Mouse (Mus musculus) right cerebral cortex, adult 18-20 months (tissue): ENCODE measurements around the gene Arsa.

Source experiments
- DNase-seq: peaks from one replicate; pipeline ENCODE4 v3.0.0; 2022; ENCODE audit warnings: mixed read lengths

Arsa gene

GRCm38 (mm10) chr15:89494970-89495369 is 17.7 kb upstream of the Arsa start:
- no peak for DNase-seq

DNA sequence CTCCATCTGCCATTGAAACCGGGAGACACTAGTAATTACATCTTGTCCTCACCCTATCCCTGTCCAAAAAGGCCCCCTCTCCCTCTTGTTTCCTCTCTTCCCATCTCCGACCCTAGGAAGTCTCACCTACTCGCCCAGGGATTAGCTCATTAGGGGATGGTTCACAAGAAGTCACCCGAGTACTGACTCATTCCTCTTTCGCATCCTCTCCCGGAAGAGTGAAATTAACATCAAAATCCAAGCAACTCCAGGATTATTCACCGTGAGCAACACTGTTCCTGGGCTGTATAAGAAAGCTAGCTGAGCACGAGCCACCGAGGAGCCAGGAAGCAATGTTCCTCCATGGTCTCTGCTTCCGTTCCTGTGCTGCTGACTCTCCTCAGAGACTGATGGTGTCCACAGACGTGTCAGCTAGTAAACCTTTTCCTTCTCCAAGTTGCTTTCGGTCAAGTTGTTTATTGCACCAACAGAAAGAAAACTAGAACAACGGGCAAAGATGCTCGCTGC is 11.4 kb upstream of the Arsa start:
- no peak for DNase-seq

DNA sequence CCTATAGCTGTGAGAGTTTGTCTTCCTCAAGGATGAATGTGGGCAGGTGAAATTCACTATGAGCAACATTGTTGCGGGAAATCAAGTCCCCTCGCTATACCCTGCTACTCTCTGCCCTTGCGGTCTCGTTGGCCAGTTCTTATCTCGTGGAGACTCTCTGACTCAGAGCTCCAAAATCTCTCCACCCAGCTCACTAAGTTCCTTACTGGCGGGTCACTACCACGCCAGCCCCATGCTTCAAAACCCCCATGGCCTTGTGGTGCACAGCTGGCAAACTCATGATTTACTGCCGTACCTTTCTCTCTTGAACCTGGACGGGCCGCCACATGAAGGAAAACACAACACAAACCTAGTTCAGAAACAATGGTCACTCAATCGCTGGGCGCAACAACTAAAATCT is 11.0 kb upstream of the Arsa start:
- no peak for DNase-seq

- no peak for DNase-seq
These were observed 3.4 kb upstream of the Arsa start for GRCm38 (mm10) chr15:89480584-89480983.

DNA sequence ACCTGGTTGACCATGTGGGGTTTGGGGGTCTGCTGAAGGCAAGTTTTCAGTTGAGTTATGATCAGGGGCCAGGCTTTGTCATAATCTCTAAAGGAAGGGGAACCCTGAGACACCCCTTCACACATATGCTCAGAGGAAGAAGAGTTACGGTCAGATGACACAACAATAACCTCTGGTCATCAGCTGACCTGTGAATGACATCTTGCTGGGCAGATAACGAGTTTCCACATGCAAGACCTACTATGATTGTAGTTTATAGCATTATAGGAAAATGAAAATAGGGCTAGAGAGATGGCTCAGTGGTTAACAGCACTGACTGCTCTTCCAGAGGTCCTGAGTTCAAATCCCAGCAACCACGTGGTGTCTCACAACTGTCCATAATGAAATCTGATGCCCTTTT is 1.4 kb upstream of the Arsa start:
- no peak for DNase-seq

- DNase-seq, result no peak
These were observed 581 bp upstream of the Arsa start for GRCm38 (mm10) chr15:89477806-89478205.

GRCm38 (mm10) chr15:89476475-89476815 is 780 bp downstream of the Arsa start:
- DNase-seq, result no peak

GRCm38 (mm10) chr15:89475611-89476474 is 1.4 kb downstream of the Arsa start:
- peak; percentile 96 for DNase-seq

- DNase-seq, result no peak
These were observed 2.0 kb downstream of the Arsa start for GRCm38 (mm10) chr15:89475293-89475600.

- DNase-seq, result no peak
These were observed 2.5 kb downstream of the Arsa start for GRCm38 (mm10) chr15:89474596-89475292.

DNA sequence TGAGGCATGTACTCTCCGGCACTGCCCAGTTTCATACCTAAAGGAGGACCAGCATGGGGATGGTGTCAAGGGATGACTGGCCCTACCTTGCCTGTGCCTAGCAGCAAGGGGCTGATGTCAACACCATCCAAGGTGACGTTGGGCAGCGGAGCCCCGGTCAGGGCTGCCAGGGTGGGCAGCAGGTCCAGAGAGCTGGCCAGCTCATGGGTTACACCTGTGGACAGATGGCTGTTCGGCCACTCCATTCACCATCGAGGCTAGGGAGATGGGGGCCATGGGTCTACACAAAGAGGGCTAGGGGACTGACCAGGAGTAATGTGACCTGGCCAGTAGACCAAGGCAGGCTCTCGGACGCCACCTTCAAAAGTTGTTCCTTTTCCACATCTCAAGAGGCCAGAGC is 3.3 kb downstream of the Arsa start:
- no peak for DNase-seq

GRCm38 (mm10) chr15:89473370-89473769 is 3.9 kb downstream of the Arsa start:
- DNase-seq, result no peak

DNA sequence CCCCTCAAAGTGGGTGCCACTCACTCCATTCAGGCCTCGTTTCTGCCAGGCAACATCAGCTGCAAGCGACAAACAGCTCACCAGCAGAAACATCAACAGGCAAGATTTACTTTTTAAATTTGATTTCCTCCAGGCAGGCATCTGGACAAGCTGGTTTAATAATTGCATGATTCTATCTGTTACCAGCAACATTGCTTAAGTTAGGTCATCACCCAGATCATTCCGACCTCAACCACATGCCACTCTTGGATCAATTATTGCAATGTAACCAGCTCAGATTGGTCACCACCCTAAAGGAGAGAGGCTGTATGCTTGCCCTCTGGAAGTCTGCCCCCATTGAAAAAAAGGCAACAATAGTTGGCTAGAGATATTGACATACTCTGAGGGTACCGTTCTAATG is 5.7 kb downstream of the Arsa start:
- no peak for DNase-seq

GRCm38 (mm10) chr15:89468577-89468976 is 8.6 kb downstream of the Arsa start:
- no peak for DNase-seq

- DNase-seq, result no peak
These were observed 12.2 kb downstream of the Arsa start for GRCm38 (mm10) chr15:89465052-89465451.

DNA sequence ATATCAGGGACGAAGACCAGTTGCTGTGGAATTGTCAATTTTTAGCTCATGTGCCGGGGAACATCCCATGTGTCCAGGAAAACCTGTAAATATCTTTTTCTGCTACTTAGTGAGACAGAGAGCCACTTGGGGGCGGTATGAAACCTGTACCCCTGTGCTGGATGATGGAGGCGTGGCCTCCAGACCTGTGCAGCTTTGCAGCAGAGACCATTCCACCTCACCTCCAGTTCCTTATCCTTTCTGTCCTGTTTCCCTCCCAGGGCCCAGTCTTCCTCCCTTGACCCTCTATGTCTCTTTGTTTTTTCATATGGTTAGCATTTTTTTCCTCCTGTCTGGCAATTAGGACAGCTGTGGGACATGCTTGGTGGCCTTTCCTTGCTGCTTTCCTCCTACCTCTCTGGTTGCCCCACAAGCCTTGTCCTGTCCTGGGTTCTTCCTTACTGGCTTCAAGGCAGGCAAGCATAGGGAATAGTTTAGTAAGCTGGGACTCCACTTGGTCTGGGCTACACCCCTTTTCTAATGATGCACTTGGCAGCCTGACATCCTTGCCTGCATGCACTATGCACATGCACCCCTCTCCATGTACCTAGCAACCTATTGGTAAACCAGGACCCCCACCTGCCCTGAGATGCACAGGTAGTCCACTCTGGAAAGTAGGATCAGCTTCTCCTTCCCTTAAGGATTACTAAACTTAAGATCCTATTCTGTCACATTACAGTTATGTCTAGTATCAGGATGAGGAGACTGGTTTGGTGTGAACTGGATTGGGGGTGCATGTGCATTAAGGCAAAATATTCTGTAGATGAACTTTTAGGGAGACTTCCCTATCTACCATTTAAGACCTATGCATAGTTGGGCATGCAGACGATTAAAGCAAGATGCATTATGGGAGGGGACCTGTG is 13.6 kb downstream of the Arsa start:
- no peak for DNase-seq

- DNase-seq, result no peak
These were observed 15.0 kb downstream of the Arsa start for GRCm38 (mm10) chr15:89462176-89462575.

DNA sequence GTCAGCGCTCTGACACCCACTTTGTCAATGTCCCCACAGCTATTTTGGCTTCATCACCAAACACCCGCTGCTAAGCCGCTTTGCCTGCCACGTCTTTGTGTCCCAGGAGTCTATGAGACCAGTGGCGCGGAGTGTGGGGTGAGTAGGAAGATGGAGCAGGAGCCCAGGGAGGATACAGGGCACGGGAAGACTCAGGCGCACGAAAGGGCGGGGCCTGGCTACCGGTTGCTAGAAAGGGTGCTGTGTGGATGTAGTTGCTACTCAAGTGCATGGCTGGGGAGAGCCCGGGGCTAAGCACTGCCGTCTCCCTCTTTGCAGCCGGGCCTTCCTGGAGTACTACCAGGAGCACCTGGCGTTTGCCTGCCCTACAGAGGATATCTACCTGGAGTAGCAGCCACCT is 15.9 kb downstream of the Arsa start:
- no peak for DNase-seq

DNA sequence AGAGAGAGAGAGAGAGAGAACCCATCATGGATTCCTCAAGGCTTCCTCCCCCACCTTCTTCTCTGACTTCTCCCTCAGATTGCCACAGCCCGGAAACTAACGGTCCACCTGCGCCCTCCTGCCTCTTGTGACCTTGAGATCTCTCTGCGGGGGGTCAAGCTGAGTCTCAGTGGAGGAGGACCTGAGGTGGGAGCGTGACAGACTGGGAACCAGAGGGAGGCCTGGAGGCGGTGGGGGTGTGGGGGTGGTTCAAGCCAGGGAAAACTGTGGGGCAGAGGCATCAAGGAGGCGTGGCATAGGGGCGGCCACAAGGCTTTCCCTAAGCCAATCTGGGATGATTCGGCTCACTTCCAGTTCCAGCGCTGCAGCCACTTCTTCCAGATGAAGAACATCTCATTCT is 16.9 kb downstream of the Arsa start:
- no peak for DNase-seq

GRCm38 (mm10) chr15:89459821-89460220 is 17.4 kb downstream of the Arsa start:
- DNase-seq, result no peak

DNA sequence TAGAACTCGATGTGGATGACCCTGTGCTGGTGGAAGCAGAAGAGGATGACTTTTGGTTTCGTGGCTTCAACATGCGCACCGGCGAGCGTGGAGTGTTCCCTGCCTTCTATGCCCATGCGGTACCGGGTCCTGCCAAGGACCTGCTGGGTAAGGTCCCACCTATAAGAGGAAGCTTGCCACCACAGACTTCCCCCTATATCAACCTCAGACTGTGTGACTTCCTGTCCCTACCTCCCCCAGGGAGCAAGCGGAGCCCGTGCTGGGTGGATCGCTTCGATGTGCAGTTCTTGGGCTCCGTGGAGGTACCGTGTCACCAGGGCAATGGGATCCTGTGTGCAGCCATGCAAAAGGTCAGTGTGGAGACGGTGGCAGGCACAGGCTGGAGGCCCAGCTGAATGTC is 18.3 kb downstream of the Arsa start:
- no peak for DNase-seq

- no peak for DNase-seq
These were observed 21.6 kb downstream of the Arsa start for GRCm38 (mm10) chr15:89455642-89456041.

- no peak for DNase-seq
These were observed 22.4 kb downstream of the Arsa start for GRCm38 (mm10) chr15:89454857-89455256.
